Mouse (Mus musculus) forebrain, embryonic 11.5 days (tissue): ENCODE measurements at regions not wholly inside any gene's neighbourhood (a gene's known extent, or its start where the extent isn't known, plus 50 kb on each side); places are given as distances from the start of the nearest gene placed in this dataset.

ENCODE experiments used
- ATAC-seq: fragments of 200-750 bp; cut with Nextera tagmentation; replicated peaks from 2 replicates; pipeline ENCODE4 v1.8.0; 2017; ENCODE audit warnings: moderate TSS enrichment; ENCODE audit not compliant: low FRiP score
- DNase-seq: peaks from one replicate; pipeline ENCODE4 v3.0.0-alpha.2; 2017; ENCODE audit warnings: low spot score
- H3K27ac ChIP-seq: fragments of 300-500 bp; sonication (generic); 2 replicates; pipeline ENCODE4 v1.5.1; 2014; ENCODE audit warnings: low read depth, low read length
- H3K27me3 ChIP-seq: fragments of 300-500 bp; sonication (generic); 2 replicates; pipeline ENCODE4 v1.6.1; 2014; ENCODE audit warnings: mild to moderate bottlenecking, low read length, mixed read lengths; ENCODE audit not compliant: control insufficient read depth, insufficient read depth
- H3K36me3 ChIP-seq: fragments of 300-500 bp; sonication (generic); 2 replicates; pipeline ENCODE4 v1.6.1; 2014; ENCODE audit warnings: mild to moderate bottlenecking, low read length, moderate library complexity, mixed read lengths; ENCODE audit not compliant: control insufficient read depth, insufficient read depth
- H3K4me1 ChIP-seq: fragments of 300-500 bp; sonication (generic); replicated peaks from 2 replicates; pipeline ENCODE4 v1.6.1; 2014; ENCODE audit warnings: low read length, mixed read lengths; ENCODE audit not compliant: control insufficient read depth, insufficient read depth
- H3K4me2 ChIP-seq: fragments of 300-500 bp; sonication (generic); 2 replicates; pipeline ENCODE4 v1.6.1; 2014; ENCODE audit warnings: low read depth, mild to moderate bottlenecking, low read length, moderate library complexity, mixed read lengths; ENCODE audit not compliant: severe bottlenecking
- H3K4me3 ChIP-seq: fragments of 300-500 bp; sonication (generic); 2 replicates; pipeline ENCODE4 v1.5.1; 2014; ENCODE audit warnings: low read depth, low read length
- H3K9ac ChIP-seq: fragments of 300-500 bp; sonication (generic); 2 replicates; pipeline ENCODE4 v1.6.1; 2014; ENCODE audit warnings: low read length
- H3K9me3 ChIP-seq: fragments of 300-500 bp; sonication (generic); 2 replicates; pipeline ENCODE4 v1.6.1; 2016; ENCODE audit warnings: low read length, mixed read lengths; ENCODE audit not compliant: control insufficient read depth
- WGBS: fragments of 180-500 bp; shearing (Covaris S2); extraction: QIAGEN DNeasy Blood & Tissue Kit; methylation state at CpG from one replicate; pipeline ENCODE4 v1.1.7; 2014; 5-methylcytosine and 5-hydroxymethylcytosine counted together

- H3K4me2 ChIP-seq: no peak overlapping the region
- no peak overlapping the region for H3K9ac ChIP-seq
- H3K4me3 ChIP-seq: no peak overlapping the region
- H3K27me3 ChIP-seq: no peaks in the 10 kb centered on the region
- no peak for DNase-seq
- ATAC-seq: no peak
- H3K9me3 ChIP-seq: no peaks in the 10 kb centered on the region
- no peaks in the 10 kb centered on the region for H3K36me3 ChIP-seq
- H3K27ac ChIP-seq: no peak overlapping the region
- 89% methylated on average over 8 of the region's 8 CpGs for WGBS
- no peaks in the 10 kb centered on the region for H3K4me1 ChIP-seq
Observed at GRCm38 (mm10) chr1:186572651-186573050, 133.1 kb downstream of the Tgfb2 start.

- DNase-seq (no peak), ATAC-seq (no peak)
- no peaks in the 10 kb centered on the region for H3K36me3 ChIP-seq
- no peak overlapping the region for H3K27ac ChIP-seq
- no peaks in the 10 kb centered on the region for H3K27me3 ChIP-seq
- no peaks in the 10 kb centered on the region for H3K4me1 ChIP-seq
- no peak overlapping the region for H3K4me3 ChIP-seq
- H3K9me3 ChIP-seq: no peaks in the 10 kb centered on the region
- 79% methylated on average over 4 of the region's 4 CpGs for WGBS
- H3K4me2 ChIP-seq: no peak overlapping the region
- no peak overlapping the region for H3K9ac ChIP-seq
Observed at GRCm38 (mm10) chr1:186572092-186572491, 133.7 kb downstream of the Tgfb2 start.

- no peaks in the 10 kb centered on the region for H3K27me3 ChIP-seq
- no peaks in the 10 kb centered on the region for H3K4me1 ChIP-seq
- ATAC-seq (no peak), DNase-seq (no peak)
- H3K4me3 ChIP-seq: no peak overlapping the region
- no peak overlapping the region for H3K9ac ChIP-seq
- 80% methylated on average over 4 of the region's 4 CpGs for WGBS
- H3K9me3 ChIP-seq: no peaks in the 10 kb centered on the region
- no peak overlapping the region for H3K4me2 ChIP-seq
- H3K27ac ChIP-seq: no peak overlapping the region
- no peaks in the 10 kb centered on the region for H3K36me3 ChIP-seq
Observed at GRCm38 (mm10) chr1:186568496-186568895, 137.3 kb downstream of the Tgfb2 start.

- Histone ChIP-seq H3K36me3 (no peaks in the 10 kb centered on the region), H3K4me2 (no peak overlapping the region), H3K9me3 (no peaks in the 10 kb centered on the region), H3K9ac (no peak overlapping the region), H3K27ac (no peak overlapping the region), H3K4me1 (no peaks in the 10 kb centered on the region), H3K27me3 (no peaks in the 10 kb centered on the region), H3K4me3 (no peak overlapping the region)
- DNase-seq: no peak
- WGBS: 68% methylated on average over 6 of the region's 6 CpGs
- ATAC-seq: no peak
Observed at GRCm38 (mm10) chr1:186568076-186568475, 137.7 kb downstream of the Tgfb2 start.

- H3K9me3 ChIP-seq: no peaks in the 10 kb centered on the region
- DNase-seq (no peak), ATAC-seq (no peak)
- H3K27ac ChIP-seq: no peak overlapping the region
- no peaks in the 10 kb centered on the region for H3K4me1 ChIP-seq
- 19% methylated on average over 15 of the region's 15 CpGs for WGBS
- no peaks in the 10 kb centered on the region for H3K36me3 ChIP-seq
- H3K9ac ChIP-seq: no peak overlapping the region
- H3K4me2 ChIP-seq: 0 out of 2 replicates have a peak overlapping the region, but pooled peaks have one; percentile 21
- H3K27me3 ChIP-seq: no peaks in the 10 kb centered on the region
- H3K4me3 ChIP-seq: no peak overlapping the region
Observed at GRCm38 (mm10) chr1:186567136-186567826, 138.5 kb downstream of the Tgfb2 start.

GRCm38 (mm10) chr1:186562027-186562426, 143.8 kb downstream of the Tgfb2 start:
- no peak overlapping the region for H3K9ac ChIP-seq
- DNase-seq: no peak
- no peaks in the 10 kb centered on the region for H3K4me1 ChIP-seq
- no peak overlapping the region for H3K4me2 ChIP-seq
- H3K4me3 ChIP-seq: no peak overlapping the region
- no peaks in the 10 kb centered on the region for H3K36me3 ChIP-seq
- 55% methylated on average over 3 of the region's 3 CpGs for WGBS
- no peak overlapping the region for H3K27ac ChIP-seq
- no peaks in the 10 kb centered on the region for H3K27me3 ChIP-seq
- H3K9me3 ChIP-seq: no peaks in the 10 kb centered on the region
- ATAC-seq: no peak

GRCm38 (mm10) chr1:186555441-186555975, 150.3 kb downstream of the Tgfb2 start:
- Histone ChIP-seq H3K27me3 (no peaks in the 10 kb centered on the region), H3K36me3 (no peaks in the 10 kb centered on the region), H3K9ac (no peak overlapping the region), H3K9me3 (no peaks in the 10 kb centered on the region), H3K27ac (no peak overlapping the region), H3K4me1 (no peaks in the 10 kb centered on the region), H3K4me3 (no peak overlapping the region), H3K4me2 (no peak overlapping the region)
- no peak for ATAC-seq
- no peak for DNase-seq
- 53% methylated on average over 6 of the region's 6 CpGs for WGBS

- Histone ChIP-seq H3K4me2 (no peak overlapping the region), H3K4me1 (no peaks in the 10 kb centered on the region), H3K9ac (no peak overlapping the region), H3K4me3 (no peak overlapping the region), H3K9me3 (no peaks in the 10 kb centered on the region), H3K27ac (no peak overlapping the region), H3K36me3 (no peaks in the 10 kb centered on the region), H3K27me3 (no peaks in the 10 kb centered on the region)
- ATAC-seq: no peak
- 79% methylated on average over 7 of the region's 7 CpGs for WGBS
- DNase-seq: no peak
Observed at GRCm38 (mm10) chr1:186554520-186555010, 151.2 kb downstream of the Tgfb2 start.

- no peak for DNase-seq
- Histone ChIP-seq H3K9me3 (no peaks in the 10 kb centered on the region), H3K4me3 (no peak overlapping the region), H3K4me2 (no peak overlapping the region), H3K36me3 (no peaks in the 10 kb centered on the region), H3K27ac (no peak overlapping the region), H3K27me3 (no peaks in the 10 kb centered on the region), H3K4me1 (no peaks in the 10 kb centered on the region), H3K9ac (no peak overlapping the region)
- 93% methylated on average over 7 of the region's 7 CpGs for WGBS
- ATAC-seq: no peak
Observed at GRCm38 (mm10) chr1:186552689-186553088, 153.1 kb downstream of the Tgfb2 start.
